Mouse (Mus musculus): ENCODE results near the gene Ggta1. TPM values are rescaled to one million over a fixed set of nuclear protein-coding genes. Genes with fewer than 3 reads are reported as not detected.
A peak's percentile ranks its signal among the peaks of the same experiment; 100 is the strongest.

Ggta1 gene
- polyA plus RNA-seq, 1 experiment from 2014 or later: 46.5 TPM

- no peak overlapping the region for H3K9ac ChIP-seq
- peak; percentile 88 for ATAC-seq (ENCODE audit: insufficient number of reproducible peaks, low FRiP score)
- H3K27ac ChIP-seq (ENCODE audit: poor library complexity, severe bottlenecking): peak overlapping the region; percentile 90
- WGBS: 14% methylated on average over 8 of the region's 8 CpGs
- peaks cover 72% of the 10 kb centered on the region for H3K4me1 ChIP-seq (replicated peaks)
- peaks cover 8% of the 10 kb centered on the region for H3K9me3 ChIP-seq (replicated peaks)
- H3K4me2 ChIP-seq: peak overlapping the region; percentile 19
- H3K4me3 ChIP-seq: no peak overlapping the region
- H3K27me3 ChIP-seq (replicated peaks): no peaks in the 10 kb centered on the region
- no peaks in the 10 kb centered on the region for H3K36me3 ChIP-seq
These were observed 40.8 kb upstream of the Ggta1 start for GRCm38 (mm10) chr2:35503723-35504416.

DNA sequence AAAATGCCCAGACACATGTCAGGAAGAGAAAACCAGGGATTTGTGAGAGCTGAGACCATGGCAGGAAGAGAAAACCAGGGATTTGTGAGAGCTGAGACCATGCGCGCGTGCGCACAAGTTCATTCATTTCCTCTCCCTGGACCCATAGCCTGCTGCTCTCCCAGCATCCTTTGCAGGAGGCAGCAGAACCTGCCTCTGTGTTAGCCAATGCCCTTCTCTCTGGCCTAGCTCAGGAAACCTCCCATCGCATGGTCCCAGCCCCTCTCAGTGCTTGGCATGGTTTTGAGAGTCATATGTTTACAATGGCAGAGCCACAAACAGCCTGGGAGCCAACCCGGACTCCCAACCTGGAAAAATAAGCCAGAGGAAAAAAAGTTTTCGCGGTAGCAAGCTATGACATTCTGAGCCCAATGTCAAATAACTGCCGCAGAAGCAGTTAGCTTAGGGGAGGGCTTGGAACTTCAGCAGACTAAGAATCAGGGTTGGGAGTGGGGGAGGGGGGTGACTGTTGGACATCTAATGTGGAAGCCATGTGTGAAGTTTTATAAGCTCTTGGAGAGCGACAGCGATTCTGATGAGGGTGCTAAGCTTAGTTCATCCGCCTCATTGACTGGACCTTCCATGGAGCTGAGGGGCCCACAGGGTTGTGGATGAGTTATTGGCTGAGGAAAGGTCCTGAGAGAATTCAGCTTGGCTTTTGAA lies 40.1 kb upstream of the Ggta1 start:
- ATAC-seq (ENCODE audit: insufficient number of reproducible peaks, low FRiP score): no peak
- peaks cover 65% of the 10 kb centered on the region for H3K4me1 ChIP-seq (replicated peaks)
- WGBS: 70% methylated on average over 12 of the region's 12 CpGs

GRCm38 (mm10) chr2:35502561-35502960 lies 39.5 kb upstream of the Ggta1 start:
- ATAC-seq (ENCODE audit: insufficient number of reproducible peaks, low FRiP score): no peak
- Histone ChIP-seq H3K27ac (ENCODE audit: poor library complexity, severe bottlenecking) (peak overlapping the region; percentile 90), H3K9me3 (replicated peaks) (peaks cover 8% of the 10 kb centered on the region), H3K9ac (no peak overlapping the region), H3K27me3 (replicated peaks) (no peaks in the 10 kb centered on the region), H3K4me3 (no peak overlapping the region), H3K36me3 (no peaks in the 10 kb centered on the region), H3K4me2 (no peak overlapping the region), H3K4me1 (replicated peaks) (peaks cover 58% of the 10 kb centered on the region)
- 60% methylated on average over 3 of the region's 3 CpGs for WGBS

More for the DNA sequence above, 40.1 kb upstream of the Ggta1 start:
- Histone ChIP-seq H3K27ac (ENCODE audit: poor library complexity, severe bottlenecking) (peak overlapping the region; percentile 90), H3K9me3 (replicated peaks) (peaks cover 8% of the 10 kb centered on the region), H3K4me2 (no peak overlapping the region), H3K9ac (no peak overlapping the region), H3K36me3 (no peaks in the 10 kb centered on the region), H3K27me3 (replicated peaks) (no peaks in the 10 kb centered on the region), H3K4me3 (no peak overlapping the region)

- H3K27me3 ChIP-seq (replicated peaks): no peaks in the 10 kb centered on the region
- peaks cover 46% of the 10 kb centered on the region for H3K4me1 ChIP-seq (replicated peaks)
- no peak overlapping the region for H3K4me3 ChIP-seq
- no peaks in the 10 kb centered on the region for H3K36me3 ChIP-seq
- no peak overlapping the region for H3K9ac ChIP-seq
- ATAC-seq (ENCODE audit: insufficient number of reproducible peaks, low FRiP score): no peak
- H3K9me3 ChIP-seq (replicated peaks): peaks cover 8% of the 10 kb centered on the region
- no peak overlapping the region for H3K27ac ChIP-seq (ENCODE audit: poor library complexity, severe bottlenecking)
- WGBS: 61% methylated on average over 7 of the region's 7 CpGs
- H3K4me2 ChIP-seq: no peak overlapping the region
These were observed 36.4 kb upstream of the Ggta1 start for GRCm38 (mm10) chr2:35499474-35499873.

DNA sequence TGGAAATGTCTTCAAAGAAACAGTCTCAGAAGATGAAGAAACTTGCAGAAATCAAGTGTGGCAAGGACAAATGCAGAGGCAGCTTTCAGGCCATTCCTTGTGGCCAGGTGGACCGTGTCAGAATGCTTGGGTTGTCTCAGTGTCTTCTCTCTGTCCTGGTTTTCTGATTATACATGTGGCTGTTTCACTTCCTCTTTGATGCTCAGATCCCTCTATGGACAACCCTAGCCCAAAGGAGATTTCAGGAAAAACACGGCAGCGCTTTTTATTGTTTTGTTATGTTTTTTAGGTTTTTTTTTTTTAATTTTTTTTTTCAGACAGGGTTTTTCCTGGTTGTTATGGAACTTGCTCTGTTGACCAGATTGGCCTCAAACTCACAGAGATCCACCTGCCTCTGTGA lies 35.9 kb upstream of the Ggta1 start:
- H3K4me3 ChIP-seq: no peak overlapping the region
- 80% methylated on average over 3 of the region's 3 CpGs for WGBS

DNA sequence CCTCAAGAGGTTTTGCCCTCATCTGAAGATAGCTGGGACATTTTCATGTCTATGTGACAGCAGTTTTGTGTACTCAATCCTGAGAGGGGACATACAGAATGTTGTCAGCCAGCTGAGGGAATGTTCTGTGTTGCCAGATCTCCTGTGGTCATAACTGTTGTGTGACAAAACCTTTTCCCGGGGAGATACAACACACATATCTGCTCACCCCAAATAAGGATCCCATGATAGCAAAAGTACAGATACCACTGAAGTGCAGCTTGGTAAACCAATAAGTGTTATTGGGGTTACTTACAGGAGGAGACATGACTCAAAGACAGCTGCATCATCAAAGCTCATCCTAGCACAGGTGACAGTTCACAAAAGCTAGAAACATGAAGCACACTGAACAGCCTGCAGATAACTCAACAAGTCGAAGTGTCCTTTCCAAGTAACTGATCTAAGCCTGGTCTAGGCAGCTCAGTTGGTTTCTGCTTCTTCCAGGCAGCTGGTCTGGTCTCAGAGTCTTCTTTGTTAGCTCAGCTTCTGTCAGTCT lies 34.7 kb upstream of the Ggta1 start:
- H3K27me3 ChIP-seq (replicated peaks): no peaks in the 10 kb centered on the region
- no peak overlapping the region for H3K4me3 ChIP-seq
- no peak for ATAC-seq (ENCODE audit: insufficient number of reproducible peaks, low FRiP score)
- 77% methylated on average over 2 of the region's 2 CpGs for WGBS
- H3K36me3 ChIP-seq: no peaks in the 10 kb centered on the region
- no peak overlapping the region for H3K27ac ChIP-seq (ENCODE audit: poor library complexity, severe bottlenecking)
- H3K9ac ChIP-seq: no peak overlapping the region
- H3K9me3 ChIP-seq (replicated peaks): peaks cover 8% of the 10 kb centered on the region
- peaks cover 28% of the 10 kb centered on the region for H3K4me1 ChIP-seq (replicated peaks)
- H3K4me2 ChIP-seq: no peak overlapping the region

More for the DNA sequence above, 35.9 kb upstream of the Ggta1 start:
- Histone ChIP-seq H3K9me3 (replicated peaks) (peaks cover 8% of the 10 kb centered on the region), H3K36me3 (no peaks in the 10 kb centered on the region), H3K9ac (no peak overlapping the region), H3K4me1 (replicated peaks) (peaks cover 41% of the 10 kb centered on the region), H3K27ac (ENCODE audit: poor library complexity, severe bottlenecking) (no peak overlapping the region), H3K4me2 (no peak overlapping the region), H3K27me3 (replicated peaks) (no peaks in the 10 kb centered on the region)
- ATAC-seq (ENCODE audit: insufficient number of reproducible peaks, low FRiP score): no peak

DNA sequence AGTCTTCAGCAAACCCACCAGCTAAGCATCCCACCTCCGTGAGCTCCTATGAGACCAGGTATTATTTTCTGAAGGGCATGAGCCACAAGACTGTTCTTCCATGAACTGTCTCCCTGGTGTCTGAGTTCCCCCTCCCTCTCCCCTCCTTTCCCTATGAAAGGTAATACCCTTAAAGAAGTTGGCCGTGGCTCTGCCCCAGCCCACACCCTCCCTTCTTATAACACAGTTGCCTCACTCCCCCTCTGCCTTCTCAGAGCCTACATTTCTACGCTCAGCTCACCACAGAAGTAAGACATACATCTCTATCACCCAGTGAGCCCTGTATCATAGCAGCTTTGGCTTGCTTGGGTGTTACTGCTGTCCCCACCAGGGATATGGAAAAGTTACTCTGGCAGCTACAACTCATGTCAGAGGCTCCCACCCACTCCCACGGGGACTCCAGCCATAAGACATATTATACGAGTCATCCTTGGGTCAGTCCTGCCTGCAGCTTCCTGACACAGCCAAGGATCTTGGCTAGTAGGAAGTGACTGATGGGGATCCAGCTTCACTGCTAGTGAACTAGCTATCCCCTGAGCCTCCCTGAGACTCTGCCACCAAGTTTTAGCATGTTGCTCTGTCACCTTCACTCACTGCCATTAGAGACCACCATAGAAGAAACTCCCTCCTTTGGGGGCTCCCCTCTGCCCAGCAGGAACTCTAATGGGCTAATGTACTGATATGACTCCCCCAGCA lies 33.4 kb upstream of the Ggta1 start:
- Histone ChIP-seq H3K4me2 (no peak overlapping the region), H3K4me3 (no peak overlapping the region)
- no peak for ATAC-seq (ENCODE audit: insufficient number of reproducible peaks, low FRiP score)

GRCm38 (mm10) chr2:35495486-35496278 lies 32.7 kb upstream of the Ggta1 start:
- peaks cover 6% of the 10 kb centered on the region for H3K9me3 ChIP-seq (replicated peaks)
- peaks cover 19% of the 10 kb centered on the region for H3K4me1 ChIP-seq (replicated peaks)
- ATAC-seq (ENCODE audit: insufficient number of reproducible peaks, low FRiP score): no peak
- H3K9ac ChIP-seq: no peak overlapping the region
- WGBS: 62% methylated on average over 16 of the region's 16 CpGs
- no peak overlapping the region for H3K4me3 ChIP-seq
- H3K27me3 ChIP-seq (replicated peaks): no peaks in the 10 kb centered on the region
- H3K36me3 ChIP-seq: no peaks in the 10 kb centered on the region
- H3K27ac ChIP-seq (ENCODE audit: poor library complexity, severe bottlenecking): no peak overlapping the region
- no peak overlapping the region for H3K4me2 ChIP-seq

More for the DNA sequence above, 33.4 kb upstream of the Ggta1 start:
- Histone ChIP-seq H3K9me3 (replicated peaks) (peaks cover 8% of the 10 kb centered on the region), H3K9ac (no peak overlapping the region), H3K4me1 (replicated peaks) (peaks cover 17% of the 10 kb centered on the region), H3K27me3 (replicated peaks) (no peaks in the 10 kb centered on the region), H3K36me3 (no peaks in the 10 kb centered on the region), H3K27ac (ENCODE audit: poor library complexity, severe bottlenecking) (no peak overlapping the region)
- 57% methylated on average over 5 of the region's 5 CpGs for WGBS

- H3K36me3 ChIP-seq: no peaks in the 10 kb centered on the region
- no peak overlapping the region for H3K4me2 ChIP-seq
- ATAC-seq (ENCODE audit: insufficient number of reproducible peaks, low FRiP score): no peak
- no peak overlapping the region for H3K4me3 ChIP-seq
- 84% methylated on average over 7 of the region's 7 CpGs for WGBS
- no peaks in the 10 kb centered on the region for H3K27me3 ChIP-seq (replicated peaks)
- H3K9ac ChIP-seq: no peak overlapping the region
- 0 out of 2 replicates have a peak, but pooled peaks cover 2% of the 10 kb centered on the region for H3K9me3 ChIP-seq (replicated peaks)
- H3K27ac ChIP-seq (ENCODE audit: poor library complexity, severe bottlenecking): no peak overlapping the region
- peaks cover 24% of the 10 kb centered on the region for H3K4me1 ChIP-seq (replicated peaks)
These were observed 30.5 kb upstream of the Ggta1 start for GRCm38 (mm10) chr2:35493566-35493965.

DNA sequence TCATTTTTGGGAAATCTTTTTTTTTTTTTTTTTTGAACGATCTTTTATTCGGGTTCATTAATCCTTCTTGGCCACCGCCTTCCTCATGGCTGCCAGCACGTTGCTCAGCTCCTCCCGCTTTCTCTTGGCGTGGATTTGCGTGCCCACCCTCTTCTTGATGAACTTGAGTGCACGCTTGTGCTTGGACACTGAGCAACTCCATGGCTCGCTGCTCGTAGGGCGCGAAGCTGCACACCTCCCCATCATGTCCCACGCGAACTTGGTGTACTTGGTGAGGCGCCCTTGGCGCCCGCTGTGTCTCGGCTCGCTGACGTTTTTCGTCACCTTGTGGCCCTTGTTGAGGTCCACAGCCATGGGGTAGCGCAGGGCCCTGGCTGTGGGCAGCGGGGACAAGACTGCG lies 28.1 kb upstream of the Ggta1 start:
- no peak overlapping the region for H3K27ac ChIP-seq (ENCODE audit: poor library complexity, severe bottlenecking)
- peaks cover 33% of the 10 kb centered on the region for H3K4me1 ChIP-seq (replicated peaks)
- H3K9ac ChIP-seq: no peak overlapping the region
- H3K9me3 ChIP-seq (replicated peaks): 0 out of 2 replicates have a peak, but pooled peaks cover 2% of the 10 kb centered on the region
- ATAC-seq (ENCODE audit: insufficient number of reproducible peaks, low FRiP score): no peak
- no peaks in the 10 kb centered on the region for H3K36me3 ChIP-seq
- H3K4me2 ChIP-seq: no peak overlapping the region
- no peaks in the 10 kb centered on the region for H3K27me3 ChIP-seq (replicated peaks)
- WGBS: 90% methylated on average over 24 of the region's 24 CpGs
- H3K4me3 ChIP-seq: no peak overlapping the region
